Mouse (Mus musculus): ENCODE measurements around the gene Cic.

GRCm38 (mm10) chr7:25244562-25245369, 22.7 kb upstream of the Cic start:
- TF ChIP-seq POLR2A (IDR thresholded peaks at IDR 0.05; ENCODE audit: borderline replicate concordance, insufficient read depth, low read length) (no peak), CTCF (IDR thresholded peaks at IDR 0.05; ENCODE audit: borderline replicate concordance, insufficient read depth, low read depth, low read length) (no peak)

All from cerebellum, adult 2 months (tissue).